Mouse (Mus musculus) megakaryocyte, embryonic 14.5 days (primary cell): Measurements from ENCODE around the gene Rnps1.

Experiments
- FLI1 ChIP-seq: IDR thresholded peaks from 2 replicates; pipeline ENCODE4 v1.6.1; 2012; ENCODE audit warnings: low read length, inconsistent platforms, mixed read lengths
- GATA1 ChIP-seq: IDR thresholded peaks from 3 replicates; pipeline ENCODE4 v1.6.1; 2012; ENCODE audit warnings: mixed read lengths, low read length, inconsistent platforms, borderline replicate concordance

GRCm38 (mm10) chr17:24375886-24376285 is 38.5 kb upstream of the Rnps1 start:
- TF ChIP-seq GATA1: no peak
- no peak for TF ChIP-seq FLI1
